Mouse (Mus musculus): Measurements from ENCODE around the gene Canx.

Canx gene

GRCm38 (mm10) chr11:50272819-50273218 lies 52.7 kb downstream of the Canx start:
- no peak for DNase-seq

- DNase-seq: no peak
Measured at GRCm38 (mm10) chr11:50269885-50270284, 55.6 kb downstream of the Canx start.

GRCm38 (mm10) chr11:50269163-50269562 lies 56.3 kb downstream of the Canx start:
- DNase-seq: no peak

GRCm38 (mm10) chr11:50266997-50267396 lies 58.5 kb downstream of the Canx start:
- no peak for DNase-seq

- DNase-seq: no peak
Measured at GRCm38 (mm10) chr11:50265931-50266330, 59.5 kb downstream of the Canx start.

- no peak for DNase-seq
Measured at GRCm38 (mm10) chr11:50263198-50263597, 62.3 kb downstream of the Canx start.

GRCm38 (mm10) chr11:50262020-50262419 lies 63.5 kb downstream of the Canx start:
- no peak for DNase-seq

GRCm38 (mm10) chr11:50258310-50258709 lies 67.2 kb downstream of the Canx start:
- DNase-seq: no peak

GRCm38 (mm10) chr11:50256615-50257014 lies 68.9 kb downstream of the Canx start:
- no peak for DNase-seq

GRCm38 (mm10) chr11:50254010-50254580 lies 71.4 kb downstream of the Canx start:
- peak; percentile 40 for DNase-seq

GRCm38 (mm10) chr11:50253393-50253792 lies 72.1 kb downstream of the Canx start:
- no peak for DNase-seq

- no peak for DNase-seq
Measured at GRCm38 (mm10) chr11:50252684-50253265, 72.7 kb downstream of the Canx start.

- DNase-seq: no peak
Measured at GRCm38 (mm10) chr11:50252166-50252565, 73.3 kb downstream of the Canx start.

- DNase-seq: no peak
Measured at GRCm38 (mm10) chr11:50248473-50249171, 76.9 kb downstream of the Canx start.

- no peak for DNase-seq
Measured at GRCm38 (mm10) chr11:50245269-50245668, 80.2 kb downstream of the Canx start.
